In genomic region chr10:76840566-76840965, GRCm38 (mm10) we compare ENCODE assay signal across 19 mouse cellular contexts.
DNase-seq lines count a peak whose midpoint lies in the region; ATAC-seq and TF ChIP-seq lines count a peak whose summit lies in the region.
"Had no signal": no experiment of that assay in that cellular context is flagged by ENCODE, and none has a peak within 500 bp of the region (broad histone marks: within the 10 kb centered on the region; RNA-seq: fewer than 3 reads in every experiment).

No protein-coding gene starts in this region.

- no peak overlapping the region for H3K4me2 ChIP-seq in hindbrain, postnatal 0 days (ENCODE audit: low read depth, low read length)
- H3K4me2 ChIP-seq in kidney, postnatal 0 days (ENCODE audit: low read length) = no peak overlapping the region

- 45% methylated on average over 5 of the region's 5 CpGs for WGBS in hindbrain, postnatal 0 days
- WGBS in hindbrain, embryonic 10.5 days = 75% methylated on average over 5 of the region's 5 CpGs
- 32% methylated on average over 5 of the region's 5 CpGs for WGBS in kidney, adult 2 months
- WGBS in kidney, postnatal 0 days = 56% methylated on average over 5 of the region's 5 CpGs
- WGBS in limb, embryonic 10.5 days = 93% methylated on average over 5 of the region's 5 CpGs

- TF ChIP-seq POLR2A in kidney, adult 2 months (IDR thresholded peaks at IDR 0.05; ENCODE audit: low read depth, low read length) = no peak

- no peak for TF ChIP-seq CTCF in hindbrain, postnatal 0 days (IDR thresholded peaks at IDR 0.05; ENCODE audit: low read depth)
- no peak for TF ChIP-seq CTCF in kidney, adult 2 months (conservative IDR thresholded peaks at IDR 0.05; ENCODE audit: insufficient read depth, insufficient read length, low read depth, low read length)
- TF ChIP-seq CTCF in kidney, postnatal 0 days (IDR thresholded peaks at IDR 0.05; ENCODE audit: low read depth) = no peak

- H3K27ac ChIP-seq in hindbrain, postnatal 0 days = no peak overlapping the region
- no peak overlapping the region for H3K27ac ChIP-seq in hindbrain, embryonic 10.5 days
- peak overlapping the region; percentile 64; the same call in 1 of the 2 replicates for H3K27ac ChIP-seq in kidney, adult 2 months (ENCODE audit: insufficient read depth, low read depth, low read length)
- 0 out of 2 replicates have a peak overlapping the region, but pooled peaks have one; percentile 42 for H3K27ac ChIP-seq in kidney, postnatal 0 days
- H3K27ac ChIP-seq in limb, embryonic 10.5 days = no peak overlapping the region
- H3K27ac ChIP-seq: embryonic facial prominence, embryonic 10.5 days; macrophage had no signal

- H3K9me3 ChIP-seq in hindbrain, postnatal 0 days (ENCODE audit: low read length) = no peaks in the 10 kb centered on the region
- H3K9me3 ChIP-seq in hindbrain, embryonic 10.5 days = no peaks in the 10 kb centered on the region
- no peaks in the 10 kb centered on the region for H3K9me3 ChIP-seq in kidney, postnatal 0 days (replicated peaks; ENCODE audit: low read length)
- no peaks in the 10 kb centered on the region for H3K9me3 ChIP-seq in limb, embryonic 10.5 days (replicated peaks)
- H3K9me3 ChIP-seq: embryonic facial prominence, embryonic 10.5 days had no signal

- ATAC-seq in hindbrain, postnatal 0 days = no peak
- 0 out of 2 replicates have a peak, but pooled peaks have one; percentile 40 for ATAC-seq in kidney, postnatal 0 days (replicated peaks; ENCODE audit: low FRiP score, low read depth)
- ATAC-seq: CD4-positive, CD25-positive, alpha-beta regulatory T cell, adult 4 months; forebrain, postnatal 0 days; hindbrain, embryonic 16.5 days; liver, postnatal 0 days; lung, postnatal 0 days; midbrain, embryonic 16.5 days had no signal

- H3K4me1 ChIP-seq in hindbrain, postnatal 0 days (ENCODE audit: insufficient read depth, low read length) = peaks cover 6% of the 10 kb centered on the region; the same call in 1 of the 2 replicates
- 0 out of 2 replicates have a peak, but pooled peaks cover 3% of the 10 kb centered on the region for H3K4me1 ChIP-seq in hindbrain, embryonic 10.5 days (replicated peaks)
- peaks cover 9% of the 10 kb centered on the region for H3K4me1 ChIP-seq in kidney, adult 2 months (ENCODE audit: control insufficient read depth, insufficient read depth, low read length)
- 0 out of 2 replicates have a peak, but pooled peaks cover 3% of the 10 kb centered on the region for H3K4me1 ChIP-seq in kidney, postnatal 0 days (replicated peaks; ENCODE audit: insufficient read depth, low read length)
- H3K4me1 ChIP-seq in limb, embryonic 10.5 days = no peaks in the 10 kb centered on the region
- H3K4me1 ChIP-seq: embryonic facial prominence, embryonic 10.5 days had no signal

- no peak overlapping the region for H3K9ac ChIP-seq in hindbrain, postnatal 0 days (replicated peaks; ENCODE audit: low read length)
- H3K9ac ChIP-seq in kidney, postnatal 0 days (ENCODE audit: low read depth, low read length) = no peak overlapping the region
- H3K9ac ChIP-seq: forebrain, postnatal 0 days; liver, postnatal 0 days had no signal

- DNase-seq in hindbrain, postnatal 0 days (ENCODE audit: low spot score) = peak; percentile 13
- DNase-seq in hindbrain, embryonic 10.5 days (ENCODE audit: low spot score) = no peak
- DNase-seq in kidney, adult 2 months = peak; percentile 62
- DNase-seq in kidney, postnatal 0 days (ENCODE audit: low spot score) = peak; percentile 16
- peak; percentile 15 for DNase-seq in yolk sac, embryonic 10.5 days (ENCODE audit: low spot score)
- DNase-seq in retina, embryonic 14.5 days (ENCODE audit: low spot score) = no peak
- DNase-seq in limb, embryonic 10.5 days (ENCODE audit: low spot score) = no peak
- DNase-seq: adrenal gland, postnatal 25 days; cerebellum, adult 9-10 months; forebrain, postnatal 0 days; gastrocnemius, postnatal 36 days; layer of hippocampus, adult 9-11 months; liver, postnatal 0 days had no signal

- H3K27me3 ChIP-seq in hindbrain, postnatal 0 days (ENCODE audit: insufficient read depth, low read length) = no peaks in the 10 kb centered on the region
- no peaks in the 10 kb centered on the region for H3K27me3 ChIP-seq in hindbrain, embryonic 10.5 days (ENCODE audit: insufficient read depth, poor library complexity, severe bottlenecking)
- no peaks in the 10 kb centered on the region for H3K27me3 ChIP-seq in kidney, adult 2 months (replicated peaks; ENCODE audit: control insufficient read depth, insufficient read depth, low read length)
- no peaks in the 10 kb centered on the region for H3K27me3 ChIP-seq in kidney, postnatal 0 days (ENCODE audit: insufficient read depth, low read length)
- H3K27me3 ChIP-seq in limb, embryonic 10.5 days (ENCODE audit: low read depth, poor library complexity, severe bottlenecking) = no peaks in the 10 kb centered on the region

- no peak overlapping the region for H3K4me3 ChIP-seq in hindbrain, postnatal 0 days (ENCODE audit: low read length)
- no peak overlapping the region for H3K4me3 ChIP-seq in hindbrain, embryonic 10.5 days
- H3K4me3 ChIP-seq in kidney, adult 2 months (ENCODE audit: insufficient read depth, low read depth, low read length) = no peak overlapping the region
- H3K4me3 ChIP-seq in kidney, postnatal 0 days (replicated peaks; ENCODE audit: low read depth, low read length) = no peak overlapping the region
- no peak overlapping the region for H3K4me3 ChIP-seq in limb, embryonic 10.5 days
- H3K4me3 ChIP-seq: embryonic facial prominence, embryonic 10.5 days had no signal

- no peaks in the 10 kb centered on the region for H3K36me3 ChIP-seq in hindbrain, postnatal 0 days (ENCODE audit: insufficient read depth, low read length)
- H3K36me3 ChIP-seq in hindbrain, embryonic 10.5 days = no peaks in the 10 kb centered on the region
- no peaks in the 10 kb centered on the region for H3K36me3 ChIP-seq in kidney, adult 2 months (ENCODE audit: control insufficient read depth, insufficient read depth, low read length)
- no peaks in the 10 kb centered on the region for H3K36me3 ChIP-seq in kidney, postnatal 0 days (ENCODE audit: insufficient read depth, low read length)
- H3K36me3 ChIP-seq in limb, embryonic 10.5 days = no peaks in the 10 kb centered on the region
- H3K36me3 ChIP-seq: embryonic facial prominence, embryonic 10.5 days had no signal

Comparison
In these comparisons a context has a peak if more than half of its experiments do, and no peak if none do; other contexts are left out.
1. DNase-seq: peak in hindbrain, postnatal 0 days (single experiment), kidney, adult 2 months (single experiment), kidney, postnatal 0 days (single experiment) and yolk sac, embryonic 10.5 days (single experiment); none in hindbrain, embryonic 10.5 days (single experiment), retina, embryonic 14.5 days (single experiment) and limb, embryonic 10.5 days (single experiment).
2. H3K27ac ChIP-seq: peak in kidney, adult 2 months (single experiment) and kidney, postnatal 0 days (single experiment); none in hindbrain, postnatal 0 days (single experiment), hindbrain, embryonic 10.5 days (single experiment) and limb, embryonic 10.5 days (single experiment).